Mouse (Mus musculus) embryonic facial prominence, embryonic 11.5 days (tissue): ENCODE data around the gene Bahcc1. TPM values are rescaled to one million over a fixed set of nuclear protein-coding genes. Genes with fewer than 3 reads are reported as not detected.

Source experiments
- ATAC-seq: fragments of 200-750 bp; cut with Nextera tagmentation; replicated peaks from 2 replicates; pipeline ENCODE4 v1.8.0; 2017; ENCODE audit warnings: low read depth; ENCODE audit not compliant: insufficient number of reproducible peaks, low FRiP score, low TSS enrichment
- DNase-seq: peaks from one replicate; pipeline ENCODE4 v3.0.0-alpha.2; 2015; ENCODE audit warnings: low spot score
- H3K27ac ChIP-seq: fragments of 300-500 bp; sonication (generic); replicated peaks from 2 replicates; pipeline ENCODE4 v1.5.1; 2014; ENCODE audit warnings: mild to moderate bottlenecking, low read depth, low read length, control low read depth
- H3K27me3 ChIP-seq: fragments of 300-500 bp; sonication (generic); 2 replicates; pipeline ENCODE4 v1.6.1; 2014; ENCODE audit warnings: mild to moderate bottlenecking, low read length, moderate library complexity, mixed read lengths; ENCODE audit not compliant: control insufficient read depth, insufficient read depth
- H3K36me3 ChIP-seq: fragments of 300-500 bp; sonication (generic); replicated peaks from 2 replicates; pipeline ENCODE4 v1.6.1; 2014; ENCODE audit warnings: low read depth, mild to moderate bottlenecking, low read length, moderate library complexity, mixed read lengths; ENCODE audit not compliant: control insufficient read depth, insufficient read depth
- H3K4me1 ChIP-seq: fragments of 300-500 bp; sonication (generic); 2 replicates; pipeline ENCODE4 v1.6.1; 2014; ENCODE audit warnings: low read length, mixed read lengths; ENCODE audit not compliant: control insufficient read depth, insufficient read depth
- H3K4me2 ChIP-seq: fragments of 300-500 bp; sonication (generic); 2 replicates; pipeline ENCODE4 v1.6.1; 2014; ENCODE audit warnings: low read depth, mild to moderate bottlenecking, control low read depth, low read length, moderate library complexity
- H3K4me3 ChIP-seq: fragments of 300-500 bp; sonication (generic); 2 replicates; pipeline ENCODE4 v1.5.1; 2014; ENCODE audit warnings: low read depth, low read length, control low read depth
- H3K9ac ChIP-seq: fragments of 300-500 bp; sonication (generic); replicated peaks from 2 replicates; pipeline ENCODE4 v1.6.1; 2014; ENCODE audit warnings: mild to moderate bottlenecking, control low read depth, low read length
- H3K9me3 ChIP-seq: fragments of 300-500 bp; sonication (generic); replicated peaks from 2 replicates; pipeline ENCODE4 v1.6.1; 2016; ENCODE audit warnings: mild to moderate bottlenecking, low read length, inconsistent platforms, mixed read lengths; ENCODE audit not compliant: control insufficient read depth
- WGBS: fragments of 180-500 bp; shearing (Covaris S2); extraction: QIAGEN DNeasy Blood & Tissue Kit; methylation state at CpG from one replicate; pipeline ENCODE4 v1.1.7; 2014; 5-methylcytosine and 5-hydroxymethylcytosine counted together
- polyA plus RNA-seq: library from polyadenylated mRNA; unstranded; fragments of >200 nt; fragmentation: Nextera tagmentation; extraction: Ambion mirVana; gene quantifications from 2 replicates; pipeline ENCODE4 v1.2.1, GENCODE M21; 2014

The Bahcc1 gene
- polyA plus RNA-seq, 1 experiment from 2014 or later: 13.5 TPM

GRCm38 (mm10) chr11:120199766-120200165 is 33.0 kb upstream of the Bahcc1 start:
- Histone ChIP-seq H3K9ac (no peak overlapping the region), H3K4me2 (no peak overlapping the region), H3K27me3 (no peaks in the 10 kb centered on the region), H3K4me1 (no peaks in the 10 kb centered on the region), H3K27ac (no peak overlapping the region), H3K9me3 (no peaks in the 10 kb centered on the region), H3K4me3 (no peak overlapping the region), H3K36me3 (no peaks in the 10 kb centered on the region)
- 61% methylated on average over 7 of the region's 7 CpGs for WGBS
- ATAC-seq (no peak), DNase-seq (no peak)

- ATAC-seq (no peak), DNase-seq (no peak)
- no peak overlapping the region for H3K4me3 ChIP-seq
- no peak overlapping the region for H3K4me2 ChIP-seq
- H3K27me3 ChIP-seq: no peaks in the 10 kb centered on the region
- WGBS: 82% methylated on average over 6 of the region's 6 CpGs
- H3K4me1 ChIP-seq: no peaks in the 10 kb centered on the region
- no peak overlapping the region for H3K9ac ChIP-seq
- no peak overlapping the region for H3K27ac ChIP-seq
- no peaks in the 10 kb centered on the region for H3K9me3 ChIP-seq
- no peaks in the 10 kb centered on the region for H3K36me3 ChIP-seq
Measured at GRCm38 (mm10) chr11:120200621-120201020, 32.1 kb upstream of the Bahcc1 start.

- H3K27ac ChIP-seq: no peak overlapping the region
- no peaks in the 10 kb centered on the region for H3K36me3 ChIP-seq
- DNase-seq: no peak
- H3K9ac ChIP-seq: no peak overlapping the region
- no peak for ATAC-seq
- 92% methylated on average over 5 of the region's 5 CpGs for WGBS
- no peaks in the 10 kb centered on the region for H3K9me3 ChIP-seq
- no peaks in the 10 kb centered on the region for H3K4me1 ChIP-seq
- H3K27me3 ChIP-seq: no peaks in the 10 kb centered on the region
- no peak overlapping the region for H3K4me2 ChIP-seq
- no peak overlapping the region for H3K4me3 ChIP-seq
Measured at GRCm38 (mm10) chr11:120204200-120204599, 28.5 kb upstream of the Bahcc1 start.

- Histone ChIP-seq H3K9ac (no peak overlapping the region), H3K27ac (no peak overlapping the region), H3K4me1 (no peaks in the 10 kb centered on the region), H3K36me3 (no peaks in the 10 kb centered on the region), H3K9me3 (no peaks in the 10 kb centered on the region), H3K27me3 (no peaks in the 10 kb centered on the region), H3K4me3 (no peak overlapping the region), H3K4me2 (no peak overlapping the region)
- no peak for ATAC-seq
- DNase-seq: no peak
- 76% methylated on average over 9 of the region's 9 CpGs for WGBS
Measured at GRCm38 (mm10) chr11:120206069-120206668, 26.6 kb upstream of the Bahcc1 start.

- no peak overlapping the region for H3K9ac ChIP-seq
- no peak overlapping the region for H3K4me2 ChIP-seq
- no peak overlapping the region for H3K27ac ChIP-seq
- ATAC-seq (no peak), DNase-seq (no peak)
- no peak overlapping the region for H3K4me3 ChIP-seq
- 33% methylated on average over 5 of the region's 5 CpGs for WGBS
- no peaks in the 10 kb centered on the region for H3K9me3 ChIP-seq
- no peaks in the 10 kb centered on the region for H3K4me1 ChIP-seq
- H3K36me3 ChIP-seq: no peaks in the 10 kb centered on the region
- H3K27me3 ChIP-seq: no peaks in the 10 kb centered on the region
Measured at GRCm38 (mm10) chr11:120206669-120207090, 26.1 kb upstream of the Bahcc1 start.

GRCm38 (mm10) chr11:120208848-120209247 is 23.9 kb upstream of the Bahcc1 start:
- no peaks in the 10 kb centered on the region for H3K36me3 ChIP-seq
- DNase-seq (no peak), ATAC-seq (no peak)
- no peaks in the 10 kb centered on the region for H3K27me3 ChIP-seq
- no peak overlapping the region for H3K9ac ChIP-seq
- H3K4me3 ChIP-seq: no peak overlapping the region
- WGBS: 70% methylated on average over 2 of the region's 2 CpGs
- H3K4me1 ChIP-seq: no peaks in the 10 kb centered on the region
- no peak overlapping the region for H3K27ac ChIP-seq
- no peaks in the 10 kb centered on the region for H3K9me3 ChIP-seq
- no peak overlapping the region for H3K4me2 ChIP-seq

- H3K4me2 ChIP-seq: no peak overlapping the region
- ATAC-seq: no peak
- no peak overlapping the region for H3K9ac ChIP-seq
- no peak for DNase-seq
- no peaks in the 10 kb centered on the region for H3K4me1 ChIP-seq
- H3K27me3 ChIP-seq: no peaks in the 10 kb centered on the region
- H3K36me3 ChIP-seq: no peaks in the 10 kb centered on the region
- H3K27ac ChIP-seq: no peak overlapping the region
- no peaks in the 10 kb centered on the region for H3K9me3 ChIP-seq
- no peak overlapping the region for H3K4me3 ChIP-seq
- WGBS: 72% methylated on average over 8 of the region's 8 CpGs
Measured at GRCm38 (mm10) chr11:120209462-120209861, 23.3 kb upstream of the Bahcc1 start.

- DNase-seq (no peak), ATAC-seq (0 out of 2 replicates have a peak, but pooled peaks have one; percentile 25)
- Histone ChIP-seq H3K27me3 (no peaks in the 10 kb centered on the region), H3K4me3 (no peak overlapping the region), H3K4me1 (peaks cover 13% of the 10 kb centered on the region), H3K9ac (peak overlapping the region; percentile 54), H3K4me2 (no peak overlapping the region), H3K27ac (peak overlapping the region; percentile 90), H3K36me3 (no peaks in the 10 kb centered on the region), H3K9me3 (no peaks in the 10 kb centered on the region)
- WGBS: 41% methylated on average over 10 of the region's 10 CpGs
Measured at GRCm38 (mm10) chr11:120215726-120216241, 17.0 kb upstream of the Bahcc1 start.
